Mouse (Mus musculus): ENCODE data around the gene Afm. TPM values are rescaled to one million over a fixed set of nuclear protein-coding genes. Genes with fewer than 3 reads are reported as not detected.
A peak's percentile ranks its signal among the peaks of the same experiment; 100 is the strongest.

Afm gene
- polyA plus RNA-seq, 1 experiment from 2014 or later = not detected

- Histone ChIP-seq H3K36me3 (ENCODE audit: control insufficient read depth, insufficient read depth, low read length) (no peaks in the 10 kb centered on the region), H3K4me3 (ENCODE audit: low read length) (peak overlapping the region; percentile 49), H3K4me2 (ENCODE audit: low read length) (peak overlapping the region; percentile 91), H3K9me3 (ENCODE audit: control insufficient read depth, low read length) (no peaks in the 10 kb centered on the region), H3K27me3 (replicated peaks; ENCODE audit: control insufficient read depth, insufficient read depth, low read length) (no peaks in the 10 kb centered on the region), H3K4me1 (ENCODE audit: control insufficient read depth, insufficient read depth, low read depth, low read length) (no peaks in the 10 kb centered on the region), H3K27ac (ENCODE audit: low read depth, low read length) (no peak overlapping the region), H3K9ac (ENCODE audit: low read depth, low read length) (peak overlapping the region; percentile 71)
- ATAC-seq = peak; percentile 90
- WGBS = 23% methylated on average over 25 of the region's 25 CpGs
These were observed 70.2 kb downstream of the Afm start for GRCm38 (mm10) chr5:90588708-90589595.

- Histone ChIP-seq H3K4me3 (ENCODE audit: low read length) (no peak overlapping the region), H3K27ac (ENCODE audit: low read depth, low read length) (no peak overlapping the region), H3K9me3 (ENCODE audit: control insufficient read depth, low read length) (no peaks in the 10 kb centered on the region), H3K36me3 (ENCODE audit: control insufficient read depth, insufficient read depth, low read length) (no peaks in the 10 kb centered on the region), H3K27me3 (replicated peaks; ENCODE audit: control insufficient read depth, insufficient read depth, low read length) (no peaks in the 10 kb centered on the region), H3K9ac (ENCODE audit: low read depth, low read length) (no peak overlapping the region), H3K4me1 (ENCODE audit: control insufficient read depth, insufficient read depth, low read depth, low read length) (no peaks in the 10 kb centered on the region), H3K4me2 (ENCODE audit: low read length) (no peak overlapping the region)
- ATAC-seq = no peak
- WGBS = 88% methylated on average over 10 of the region's 10 CpGs
These were observed 71.9 kb downstream of the Afm start for GRCm38 (mm10) chr5:90590676-90591075.

- H3K27ac ChIP-seq (ENCODE audit: low read depth, low read length) = no peak overlapping the region
- H3K4me1 ChIP-seq (ENCODE audit: control insufficient read depth, insufficient read depth, low read depth, low read length) = no peaks in the 10 kb centered on the region
- no peak for ATAC-seq
- H3K9ac ChIP-seq (ENCODE audit: low read depth, low read length) = no peak overlapping the region
- no peak overlapping the region for H3K4me3 ChIP-seq (ENCODE audit: low read length)
- H3K9me3 ChIP-seq (ENCODE audit: control insufficient read depth, low read length) = no peaks in the 10 kb centered on the region
- H3K4me2 ChIP-seq (ENCODE audit: low read length) = no peak overlapping the region
- 87% methylated on average over 6 of the region's 6 CpGs for WGBS
- H3K36me3 ChIP-seq (ENCODE audit: control insufficient read depth, insufficient read depth, low read length) = no peaks in the 10 kb centered on the region
- no peaks in the 10 kb centered on the region for H3K27me3 ChIP-seq (replicated peaks; ENCODE audit: control insufficient read depth, insufficient read depth, low read length)
These were observed 73.2 kb downstream of the Afm start for GRCm38 (mm10) chr5:90591936-90592335.

GRCm38 (mm10) chr5:90594945-90595344, 76.2 kb downstream of the Afm start:
- Histone ChIP-seq H3K4me3 (ENCODE audit: low read length) (no peak overlapping the region), H3K36me3 (ENCODE audit: control insufficient read depth, insufficient read depth, low read length) (no peaks in the 10 kb centered on the region), H3K27me3 (replicated peaks; ENCODE audit: control insufficient read depth, insufficient read depth, low read length) (no peaks in the 10 kb centered on the region), H3K9me3 (ENCODE audit: control insufficient read depth, low read length) (no peaks in the 10 kb centered on the region), H3K27ac (ENCODE audit: low read depth, low read length) (no peak overlapping the region), H3K9ac (ENCODE audit: low read depth, low read length) (no peak overlapping the region), H3K4me1 (ENCODE audit: control insufficient read depth, insufficient read depth, low read depth, low read length) (no peaks in the 10 kb centered on the region), H3K4me2 (ENCODE audit: low read length) (no peak overlapping the region)
- ATAC-seq = no peak
- WGBS = 90% methylated on average over 13 of the region's 13 CpGs

DNA sequence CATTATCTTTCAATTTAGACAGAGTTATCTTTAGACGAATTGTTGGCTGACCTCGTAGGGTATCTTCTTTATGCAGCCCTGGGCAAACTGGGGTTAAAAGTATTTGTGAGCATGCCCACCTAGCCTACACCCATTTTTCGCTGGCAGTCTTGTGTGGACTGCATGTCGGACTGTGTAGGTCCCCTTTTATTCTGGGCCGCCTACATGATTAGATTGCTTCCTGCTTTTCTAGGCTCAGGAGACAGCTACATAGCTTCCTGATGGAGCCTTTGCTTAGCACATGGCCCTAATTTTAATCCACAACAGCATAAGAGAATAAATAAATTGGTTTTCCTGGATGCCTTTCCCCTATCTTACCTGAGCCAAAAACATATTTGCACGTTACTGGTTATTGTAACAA, 77.4 kb downstream of the Afm start:
- H3K36me3 ChIP-seq (ENCODE audit: control insufficient read depth, insufficient read depth, low read length) = no peaks in the 10 kb centered on the region
- WGBS = 87% methylated on average over 6 of the region's 6 CpGs
- no peaks in the 10 kb centered on the region for H3K4me1 ChIP-seq (ENCODE audit: control insufficient read depth, insufficient read depth, low read depth, low read length)
- H3K27me3 ChIP-seq (replicated peaks; ENCODE audit: control insufficient read depth, insufficient read depth, low read length) = no peaks in the 10 kb centered on the region
- ATAC-seq = no peak
- no peak overlapping the region for H3K4me3 ChIP-seq (ENCODE audit: low read length)
- no peak overlapping the region for H3K4me2 ChIP-seq (ENCODE audit: low read length)
- no peak overlapping the region for H3K9ac ChIP-seq (ENCODE audit: low read depth, low read length)
- no peak overlapping the region for H3K27ac ChIP-seq (ENCODE audit: low read depth, low read length)
- no peaks in the 10 kb centered on the region for H3K9me3 ChIP-seq (ENCODE audit: control insufficient read depth, low read length)

DNA sequence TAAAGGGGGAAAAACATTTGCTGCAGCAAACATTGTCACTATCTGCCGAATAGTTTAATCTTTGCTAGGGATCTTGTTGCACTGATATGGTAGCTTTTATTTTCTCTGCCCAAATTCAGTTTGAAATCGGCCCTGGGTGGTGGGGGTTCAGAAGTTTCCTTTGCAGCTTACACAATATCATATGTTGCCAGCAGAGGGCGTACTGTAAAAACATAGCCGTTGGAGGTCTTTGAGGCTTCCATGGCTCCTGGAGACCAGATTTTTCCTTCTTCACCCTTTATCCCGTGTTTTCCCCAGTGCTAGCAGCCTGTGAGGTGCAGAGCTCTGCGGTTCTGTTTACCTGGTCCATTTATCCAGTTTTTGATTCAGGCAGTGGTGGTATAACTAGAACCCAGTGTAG, 82.7 kb downstream of the Afm start:
- Histone ChIP-seq H3K4me3 (ENCODE audit: low read length) (no peak overlapping the region), H3K4me2 (ENCODE audit: low read length) (no peak overlapping the region), H3K4me1 (ENCODE audit: control insufficient read depth, insufficient read depth, low read depth, low read length) (no peaks in the 10 kb centered on the region), H3K27ac (ENCODE audit: low read depth, low read length) (no peak overlapping the region), H3K9me3 (ENCODE audit: control insufficient read depth, low read length) (no peaks in the 10 kb centered on the region), H3K36me3 (ENCODE audit: control insufficient read depth, insufficient read depth, low read length) (no peaks in the 10 kb centered on the region), H3K27me3 (replicated peaks; ENCODE audit: control insufficient read depth, insufficient read depth, low read length) (no peaks in the 10 kb centered on the region), H3K9ac (ENCODE audit: low read depth, low read length) (no peak overlapping the region)
- no peak for ATAC-seq
- 23% methylated on average over 6 of the region's 6 CpGs for WGBS

Other genes starting within 250 kb of the Afm start
- 26.5 and 27.3 TPM in 2 replicates for gene Ankrd17, start 152.4 kb upstream of the Afm start, polyA plus RNA-seq (2015; fragmentation: Nextera tagmentation; extraction: Ambion mirVana)
- gene Gm9958, start 151.7 kb upstream of the Afm start, polyA plus RNA-seq (2015; fragmentation: Nextera tagmentation; extraction: Ambion mirVana) = 3.3 and 3.7 TPM in 2 replicates
- 0.07 TPM in 1 of 2 replicates, not detected in the other for gene Alb, start 58.0 kb upstream of the Afm start, polyA plus RNA-seq (2015; fragmentation: Nextera tagmentation; extraction: Ambion mirVana)
- gene Afp, start 28.2 kb upstream of the Afm start, polyA plus RNA-seq (2015; fragmentation: Nextera tagmentation; extraction: Ambion mirVana) = 0.50 and 0.74 TPM in 2 replicates
- 0.06 and 0.12 TPM in 2 replicates for gene 5830473C10Rik, start 42.2 kb downstream of the Afm start, polyA plus RNA-seq (2015; fragmentation: Nextera tagmentation; extraction: Ambion mirVana)
- gene Rassf6, start 121.7 kb downstream of the Afm start, polyA plus RNA-seq (2015; fragmentation: Nextera tagmentation; extraction: Ambion mirVana) = 3.3 and 4.1 TPM in 2 replicates
- 0.29 and 0.61 TPM in 2 replicates for gene Cxcl5, start 240.4 kb downstream of the Afm start, polyA plus RNA-seq (2015; fragmentation: Nextera tagmentation; extraction: Ambion mirVana)
- gene Ppbp, start 249.6 kb downstream of the Afm start, polyA plus RNA-seq (2015; fragmentation: Nextera tagmentation; extraction: Ambion mirVana) = 0.77 and 0.85 TPM in 2 replicates

Data from hindbrain, embryonic 16.5 days (tissue).